Mouse (Mus musculus): ENCODE results near the gene Dynlrb1. TPM values are rescaled to one million over a fixed set of nuclear protein-coding genes. Genes with fewer than 3 reads are reported as not detected.

Dynlrb1 gene
- polyA plus RNA-seq, 1 experiment: 867 TPM

GRCm38 (mm10) chr2:155248206-155248605 lies 11.9 kb downstream of the Dynlrb1 start:
- TF ChIP-seq CTCF (IDR thresholded peaks at IDR 0.05; ENCODE audit: extremely low read depth, insufficient read depth, low read length) (no peak), POLR2A (IDR thresholded peaks at IDR 0.05; ENCODE audit: extremely low read depth, insufficient read depth, low read length) (no peak)
- H3K4me1 ChIP-seq (ENCODE audit: control insufficient read depth, insufficient read depth, low read length): no peaks in the 10 kb centered on the region
- H3K27ac ChIP-seq (ENCODE audit: insufficient read depth, low read length): no peak overlapping the region
- H3K4me3 ChIP-seq (ENCODE audit: insufficient read depth, low read length): no peak overlapping the region

- no peak overlapping the region for H3K27ac ChIP-seq (ENCODE audit: insufficient read depth, low read length)
- no peaks in the 10 kb centered on the region for H3K4me1 ChIP-seq (ENCODE audit: control insufficient read depth, insufficient read depth, low read length)
- no peak for TF ChIP-seq CTCF (IDR thresholded peaks at IDR 0.05; ENCODE audit: extremely low read depth, insufficient read depth, low read length)
- H3K4me3 ChIP-seq (ENCODE audit: insufficient read depth, low read length): no peak overlapping the region
Observed at GRCm38 (mm10) chr2:155248718-155249117, 12.4 kb downstream of the Dynlrb1 start.

GRCm38 (mm10) chr2:155249588-155249987 lies 13.3 kb downstream of the Dynlrb1 start:
- H3K4me1 ChIP-seq (ENCODE audit: control insufficient read depth, insufficient read depth, low read length): no peaks in the 10 kb centered on the region
- TF ChIP-seq POLR2A (IDR thresholded peaks at IDR 0.05; ENCODE audit: extremely low read depth, insufficient read depth, low read length) (no peak), CTCF (IDR thresholded peaks at IDR 0.05; ENCODE audit: extremely low read depth, insufficient read depth, low read length) (no peak)
- no peak overlapping the region for H3K4me3 ChIP-seq (ENCODE audit: insufficient read depth, low read length)
- no peak overlapping the region for H3K27ac ChIP-seq (ENCODE audit: insufficient read depth, low read length)

GRCm38 (mm10) chr2:155265526-155265925 lies 29.2 kb downstream of the Dynlrb1 start:
- Histone ChIP-seq H3K27ac (ENCODE audit: insufficient read depth, low read length) (no peak overlapping the region), H3K4me1 (ENCODE audit: control insufficient read depth, insufficient read depth, low read length) (no peaks in the 10 kb centered on the region), H3K4me3 (ENCODE audit: insufficient read depth, low read length) (no peak overlapping the region)
- TF ChIP-seq POLR2A (IDR thresholded peaks at IDR 0.05; ENCODE audit: extremely low read depth, insufficient read depth, low read length) (no peak), CTCF (IDR thresholded peaks at IDR 0.05; ENCODE audit: extremely low read depth, insufficient read depth, low read length) (no peak)

GRCm38 (mm10) chr2:155266896-155267295 lies 30.6 kb downstream of the Dynlrb1 start:
- Histone ChIP-seq H3K4me1 (ENCODE audit: control insufficient read depth, insufficient read depth, low read length) (no peaks in the 10 kb centered on the region), H3K4me3 (ENCODE audit: insufficient read depth, low read length) (no peak overlapping the region), H3K27ac (ENCODE audit: insufficient read depth, low read length) (no peak overlapping the region)
- no peak for TF ChIP-seq POLR2A (IDR thresholded peaks at IDR 0.05; ENCODE audit: extremely low read depth, insufficient read depth, low read length)
- no peak for TF ChIP-seq CTCF (IDR thresholded peaks at IDR 0.05; ENCODE audit: extremely low read depth, insufficient read depth, low read length)

GRCm38 (mm10) chr2:155271957-155272356 lies 35.6 kb downstream of the Dynlrb1 start:
- TF ChIP-seq POLR2A (IDR thresholded peaks at IDR 0.05; ENCODE audit: extremely low read depth, insufficient read depth, low read length) (no peak), CTCF (IDR thresholded peaks at IDR 0.05; ENCODE audit: extremely low read depth, insufficient read depth, low read length) (0 out of 2 replicates have a peak, but pooled peaks have one; percentile 15)
- Histone ChIP-seq H3K4me3 (ENCODE audit: insufficient read depth, low read length) (no peak overlapping the region), H3K4me1 (ENCODE audit: control insufficient read depth, insufficient read depth, low read length) (no peaks in the 10 kb centered on the region), H3K27ac (ENCODE audit: insufficient read depth, low read length) (no peak overlapping the region)

- no peak overlapping the region for H3K27ac ChIP-seq (ENCODE audit: insufficient read depth, low read length)
- no peak overlapping the region for H3K4me3 ChIP-seq (ENCODE audit: insufficient read depth, low read length)
- no peak for TF ChIP-seq CTCF (IDR thresholded peaks at IDR 0.05; ENCODE audit: extremely low read depth, insufficient read depth, low read length)
- no peak for TF ChIP-seq POLR2A (IDR thresholded peaks at IDR 0.05; ENCODE audit: extremely low read depth, insufficient read depth, low read length)
- H3K4me1 ChIP-seq (ENCODE audit: control insufficient read depth, insufficient read depth, low read length): no peaks in the 10 kb centered on the region
Observed at GRCm38 (mm10) chr2:155272396-155273170, 36.2 kb downstream of the Dynlrb1 start.

GRCm38 (mm10) chr2:155273603-155274002 lies 37.3 kb downstream of the Dynlrb1 start:
- Histone ChIP-seq H3K4me3 (ENCODE audit: insufficient read depth, low read length) (no peak overlapping the region), H3K4me1 (ENCODE audit: control insufficient read depth, insufficient read depth, low read length) (no peaks in the 10 kb centered on the region), H3K27ac (ENCODE audit: insufficient read depth, low read length) (no peak overlapping the region)
- no peak for TF ChIP-seq CTCF (IDR thresholded peaks at IDR 0.05; ENCODE audit: extremely low read depth, insufficient read depth, low read length)
- TF ChIP-seq POLR2A (IDR thresholded peaks at IDR 0.05; ENCODE audit: extremely low read depth, insufficient read depth, low read length): no peak

- Histone ChIP-seq H3K4me1 (ENCODE audit: control insufficient read depth, insufficient read depth, low read length) (no peaks in the 10 kb centered on the region), H3K27ac (ENCODE audit: insufficient read depth, low read length) (peak within 1 kb of the TSS; percentile 93), H3K4me3 (ENCODE audit: insufficient read depth, low read length) (peak within 1 kb of the TSS; percentile 78)
- TF ChIP-seq CTCF (IDR thresholded peaks at IDR 0.05; ENCODE audit: extremely low read depth, insufficient read depth, low read length): no peak
- TF ChIP-seq POLR2A (IDR thresholded peaks at IDR 0.05; ENCODE audit: extremely low read depth, insufficient read depth, low read length): peak; percentile 62; the same call in 1 of the 2 replicates
Observed at GRCm38 (mm10) chr2:155276195-155276594, 39.9 kb downstream of the Dynlrb1 start, which contains the start of gene Map1lc3a. TSS of gene Map1lc3a (plus strand) at chr2:155276297.

- no peaks in the 10 kb centered on the region for H3K4me1 ChIP-seq (ENCODE audit: control insufficient read depth, insufficient read depth, low read length)
- TF ChIP-seq CTCF (IDR thresholded peaks at IDR 0.05; ENCODE audit: extremely low read depth, insufficient read depth, low read length) (no peak), POLR2A (IDR thresholded peaks at IDR 0.05; ENCODE audit: extremely low read depth, insufficient read depth, low read length) (peak; percentile 37; the same call in 1 of the 2 replicates)
- peak overlapping the region; percentile 78 for H3K4me3 ChIP-seq (ENCODE audit: insufficient read depth, low read length)
- peak overlapping the region; percentile 93 for H3K27ac ChIP-seq (ENCODE audit: insufficient read depth, low read length)
Observed at GRCm38 (mm10) chr2:155276621-155277175, 40.4 kb downstream of the Dynlrb1 start.

Data from cortical plate, adult 2 months (tissue).